Mouse (Mus musculus) MEL (cell line): ENCODE results near the gene Cd59a. TPM values are rescaled to one million over a fixed set of nuclear protein-coding genes. Genes with fewer than 3 reads are reported as not detected.
"Not testable (repeated sequence)": the region's sequence is repeated elsewhere in the genome, so short reads cannot be mapped to it uniquely, and the experiment has no call there.

ENCODE experiments used
- DNase-seq: peaks from one replicate; pipeline ENCODE4 v3.0.0; 2011; ENCODE audit warnings: low read depth, low spot score
- H3K27ac ChIP-seq: 2 replicates; pipeline ENCODE4 v1.5.1; 2012; ENCODE audit warnings: low read depth, mild to moderate bottlenecking, control low read depth, low read length, moderate library complexity; ENCODE audit not compliant: control insufficient read depth
- H3K27me3 ChIP-seq, 2 experiments: fragments of 150-350 bp in 1 of 2; sonication (generic) in 1 of 2; 2 replicates each; pipeline ENCODE4 v1.6.1; 2012; ENCODE audit warnings: low read length in 2 of 2, mild to moderate bottlenecking in 2 of 2, improper control_type of control experiment in 1 of 2, moderate library complexity in 1 of 2; ENCODE audit not compliant: insufficient read depth in 2 of 2, control insufficient read depth in 1 of 2
- H3K36me3 ChIP-seq, 2 experiments: 2 replicates each; pipeline ENCODE4 v1.6.1; 2012 to 2014; ENCODE audit warnings: low read length in 2 of 2, improper control_type of control experiment in 1 of 2, inconsistent platforms in 1 of 2, mild to moderate bottlenecking in 1 of 2; ENCODE audit not compliant: insufficient read depth in 2 of 2, control insufficient read depth in 1 of 2
- H3K4me1 ChIP-seq, 2 experiments: fragments of 150-350 bp in 1 of 2; sonication (generic) in 1 of 2; 2 replicates each; pipeline ENCODE4 v1.6.1; 2012; ENCODE audit warnings: low read length in 2 of 2, improper control_type of control experiment in 1 of 2, mild to moderate bottlenecking in 1 of 2; ENCODE audit not compliant: insufficient read depth in 2 of 2, control insufficient read depth in 1 of 2
- H3K4me3 ChIP-seq, 2 experiments: fragments of 150-350 bp in 1 of 2; sonication (generic) in 1 of 2; 2 replicates each; pipeline ENCODE4 v1.5.1; 2012; ENCODE audit warnings: low read depth in 2 of 2, low read length in 2 of 2, mild to moderate bottlenecking in 2 of 2, moderate library complexity in 2 of 2, control low read depth in 1 of 2, improper control_type of control experiment in 1 of 2; ENCODE audit not compliant: control insufficient read depth in 1 of 2, insufficient read depth in 1 of 2
- H3K79me2 ChIP-seq: 2 replicates; pipeline ENCODE4 v1.6.1; 2012; ENCODE audit warnings: mild to moderate bottlenecking, low read length, moderate library complexity; ENCODE audit not compliant: control insufficient read depth, poor library complexity, insufficient read depth
- H3K9ac ChIP-seq: 2 replicates; pipeline ENCODE4 v1.6.1; 2012; ENCODE audit warnings: low read depth, mild to moderate bottlenecking, control low read depth, low read length, moderate library complexity; ENCODE audit not compliant: control insufficient read depth, poor library complexity, severe bottlenecking
- H3K9me3 ChIP-seq: fragments of 150-350 bp; sonication (generic); replicated peaks from 2 replicates; pipeline ENCODE4 v1.6.1; 2012; ENCODE audit warnings: mild to moderate bottlenecking, low read length, improper control_type of control experiment, moderate library complexity; ENCODE audit not compliant: insufficient read depth
- BHLHE40 ChIP-seq: IDR thresholded peaks from 2 replicates; pipeline ENCODE4 v1.6.1; 2012; ENCODE audit warnings: low read depth, mild to moderate bottlenecking, inconsistent platforms, low read length, improper control_type of control experiment, borderline replicate concordance
- CHD1 ChIP-seq: IDR thresholded peaks from 2 replicates; pipeline ENCODE4 v1.6.1; 2012; ENCODE audit warnings: low read depth, mild to moderate bottlenecking, inconsistent platforms, low read length, improper control_type of control experiment
- ELF1 ChIP-seq: IDR thresholded peaks from 2 replicates; pipeline ENCODE4 v1.6.1; 2014; ENCODE audit warnings: low read depth, mild to moderate bottlenecking, inconsistent platforms, low read length, improper control_type of control experiment, moderate library complexity
- EP300 ChIP-seq, 2 experiments: IDR thresholded peaks; 2 replicates each; pipeline ENCODE4 v1.6.1; 2011; ENCODE audit warnings: improper control_type of control experiment in 2 of 2, low read length in 2 of 2, low read depth in 1 of 2, mild to moderate bottlenecking in 1 of 2
- ETS1 ChIP-seq: IDR thresholded peaks from 2 replicates; pipeline ENCODE4 v1.6.1; 2012; ENCODE audit warnings: low read depth, mild to moderate bottlenecking, inconsistent platforms, low read length, improper control_type of control experiment, moderate library complexity
- GATA1 ChIP-seq: IDR thresholded peaks from 2 replicates; pipeline ENCODE4 v1.6.1; 2011; ENCODE audit warnings: low read depth, low read length, improper control_type of control experiment
- HCFC1 ChIP-seq: IDR thresholded peaks from 2 replicates; pipeline ENCODE4 v1.6.1; 2012; ENCODE audit warnings: low read depth, mild to moderate bottlenecking, inconsistent platforms, low read length, improper control_type of control experiment, moderate library complexity
- JUND ChIP-seq: IDR thresholded peaks from 2 replicates; pipeline ENCODE4 v1.6.1; 2011; ENCODE audit warnings: low read depth, mild to moderate bottlenecking, improper control_type of control experiment, low read length
- MEF2A ChIP-seq: IDR thresholded peaks from 2 replicates; pipeline ENCODE4 v1.6.1; 2014; ENCODE audit warnings: low read depth, mild to moderate bottlenecking, inconsistent platforms, low read length, improper control_type of control experiment; ENCODE audit not compliant: poor library complexity, insufficient replicate concordance, severe bottlenecking; ENCODE audit errors: extremely low read depth
- MXI1 ChIP-seq: IDR thresholded peaks from 2 replicates; pipeline ENCODE4 v1.6.1; 2011; ENCODE audit warnings: mild to moderate bottlenecking, low read depth, low read length, improper control_type of control experiment
- MYB ChIP-seq: IDR thresholded peaks from 2 replicates; pipeline ENCODE4 v1.6.1; 2011; ENCODE audit warnings: mild to moderate bottlenecking, low read depth, low read length, improper control_type of control experiment
- POLR2A ChIP-seq, 2 experiments: IDR thresholded peaks; 2 replicates each; pipeline ENCODE4 v1.6.1; 2011 to 2012; ENCODE audit warnings: low read length in 2 of 2, mild to moderate bottlenecking in 2 of 2, control low read depth in 1 of 2, improper control_type of control experiment in 1 of 2, low read depth in 1 of 2, moderate library complexity in 1 of 2; ENCODE audit not compliant: control insufficient read depth in 1 of 2, insufficient read depth in 1 of 2, poor library complexity in 1 of 2
- POLR2AphosphoS2 ChIP-seq: IDR thresholded peaks from 2 replicates; pipeline ENCODE4 v1.6.1; 2011; ENCODE audit warnings: low read length, improper control_type of control experiment
- RAD21 ChIP-seq: IDR thresholded peaks from 2 replicates; pipeline ENCODE4 v1.6.1; 2011; ENCODE audit warnings: mild to moderate bottlenecking, low read depth, low read length, improper control_type of control experiment
- RCOR1 ChIP-seq: IDR thresholded peaks from 2 replicates; pipeline ENCODE4 v1.6.1; 2012; ENCODE audit warnings: low read depth, mild to moderate bottlenecking, inconsistent platforms, low read length, improper control_type of control experiment
- SIN3A ChIP-seq: IDR thresholded peaks from 2 replicates; pipeline ENCODE4 v1.6.1; 2012; ENCODE audit warnings: low read length, improper control_type of control experiment, inconsistent platforms
- SMC3 ChIP-seq: IDR thresholded peaks from 2 replicates; pipeline ENCODE4 v1.6.1; 2011; ENCODE audit warnings: low read depth, low read length, improper control_type of control experiment
- TBP ChIP-seq: IDR thresholded peaks from 2 replicates; pipeline ENCODE4 v1.8.0; 2011; ENCODE audit warnings: low read depth, low read length, improper control_type of control experiment
- TCF12 ChIP-seq: IDR thresholded peaks from 2 replicates; pipeline ENCODE4 v1.6.1; 2014; ENCODE audit warnings: low read depth, mild to moderate bottlenecking, inconsistent platforms, low read length, improper control_type of control experiment, moderate library complexity
- UBTF ChIP-seq: IDR thresholded peaks from 2 replicates; pipeline ENCODE4 v1.6.1; 2012; ENCODE audit warnings: low read depth, mild to moderate bottlenecking, inconsistent platforms, low read length, improper control_type of control experiment, moderate library complexity, borderline replicate concordance; ENCODE audit not compliant: insufficient read depth
- USF2 ChIP-seq, 2 experiments: IDR thresholded peaks; 2 replicates each; pipeline ENCODE4 v1.6.1; 2011 to 2012; ENCODE audit warnings: improper control_type of control experiment in 2 of 2, low read length in 2 of 2, borderline replicate concordance in 1 of 2, inconsistent platforms in 1 of 2, low read depth in 1 of 2, mild to moderate bottlenecking in 1 of 2; ENCODE audit not compliant: insufficient read depth in 1 of 2
- ZC3H11A ChIP-seq: IDR thresholded peaks from 2 replicates; pipeline ENCODE4 v1.6.1; 2012; ENCODE audit warnings: low read depth, mild to moderate bottlenecking, inconsistent platforms, low read length, improper control_type of control experiment
- ZKSCAN1 ChIP-seq: IDR thresholded peaks from 2 replicates; pipeline ENCODE4 v1.6.1; 2012; ENCODE audit warnings: low read depth, mild to moderate bottlenecking, inconsistent platforms, low read length, improper control_type of control experiment, moderate library complexity
- ZMIZ1 ChIP-seq: IDR thresholded peaks from 2 replicates; pipeline ENCODE4 v1.6.1; 2012; ENCODE audit warnings: low read depth, mild to moderate bottlenecking, inconsistent platforms, low read length, improper control_type of control experiment, moderate library complexity
- ZNF384 ChIP-seq: IDR thresholded peaks from 2 replicates; pipeline ENCODE4 v1.6.1; 2012; ENCODE audit warnings: low read depth, mild to moderate bottlenecking, inconsistent platforms, low read length, improper control_type of control experiment
- polyA plus RNA-seq, 2 experiments: library from polyadenylated mRNA; stranded (reverse) in 1 of 2; unstranded in 1 of 2; fragments of >175 nt in 1 of 2; fragments of >200 nt in 1 of 2; gene quantifications; 2 replicates each; pipeline versions ENCODE4 v1.2.1 to v1.2.4; 2012; ENCODE audit warnings: low replicate concordance in 2 of 2, low read depth in 1 of 2; ENCODE audit not compliant: insufficient read length in 2 of 2, insufficient read depth in 1 of 2, missing spikeins in 1 of 2
- total RNA-seq: library from RNA; depleted of rRNA; stranded (reverse); fragments of 300-350 nt; gene quantifications from 2 replicates; pipeline ENCODE4 v1.2.3, GENCODE M21; 2012

The Cd59a gene
- total and polyA plus RNA-seq, 3 experiments, result 0.08 to 0.96 TPM; not detected in 1

GRCm38 (mm10) chr2:104114898-104115297 lies 19.3 kb downstream of the Cd59a start:
- Histone ChIP-seq H3K79me2 (no peaks in the 10 kb centered on the region), H3K4me1 (peaks cover 0 to 5% of the 10 kb centered on the region in 2 experiments; a peak in 2 of 4 replicates), H3K27ac (no peak overlapping the region), H3K4me3 (no peak overlapping the region), H3K9ac (no peak overlapping the region), H3K27me3 (no peaks in the 10 kb centered on the region), H3K36me3 (peaks cover 0 to 5% of the 10 kb centered on the region in 2 experiments; a peak in 2 of 4 replicates)
- no peak for DNase-seq
- TF ChIP-seq POLR2AphosphoS2 (no peak), RCOR1 (no peak), ZNF384 (0 out of 2 replicates have a peak, but pooled peaks have one; percentile 10)
- TF ChIP-seq, all 39 proteins: peak for 1
- H3K9me3 ChIP-seq, result no peaks in the 10 kb centered on the region

- H3K9ac ChIP-seq, H3K4me3 ChIP-seq, H3K79me2 ChIP-seq, DNase-seq, H3K27me3 ChIP-seq, H3K27ac ChIP-seq, H3K9me3 ChIP-seq: not testable (repeated sequence)
- Histone ChIP-seq H3K36me3 (peaks cover 0 to 14% of the 10 kb centered on the region in 2 experiments; a peak in 2 of 4 replicates), H3K4me1 (peaks cover 3 to 11% of the 10 kb centered on the region in 2 experiments)
These were observed 21.6 kb downstream of the Cd59a start for GRCm38 (mm10) chr2:104117173-104117572.

- no peak overlapping the region for H3K4me3 ChIP-seq
These were observed 23.5 kb downstream of the Cd59a start for GRCm38 (mm10) chr2:104119097-104119496.

GRCm38 (mm10) chr2:104120312-104120711 lies 24.7 kb downstream of the Cd59a start:
- no peak for DNase-seq
- no peak overlapping the region for H3K27ac ChIP-seq
- H3K4me1 ChIP-seq, result peaks cover 12 to 19% of the 10 kb centered on the region in 2 experiments
- no peak for TF ChIP-seq BHLHE40
- TF ChIP-seq TCF12, result no peak
- TF ChIP-seq CHD1, result no peak
- no peak for TF ChIP-seq EP300 (IDR thresholded peaks at IDR 0.05; ENCODE audit: low read depth in 1 of 2, low read length in 2 of 2)
- TF ChIP-seq TBP, result no peak
- TF ChIP-seq ELF1, result no peak
- no peak for TF ChIP-seq ZC3H11A
- no peak for TF ChIP-seq SIN3A
- TF ChIP-seq RAD21, result no peak
- TF ChIP-seq JUND, result no peak
- TF ChIP-seq ZMIZ1, result no peak
- TF ChIP-seq MYB, result no peak
- TF ChIP-seq ETS1, result no peak
- no peak for TF ChIP-seq HCFC1

More at GRCm38 (mm10) chr2:104119097-104119496, 23.5 kb downstream of the Cd59a start:
- H3K9ac ChIP-seq, result no peak overlapping the region
- TF ChIP-seq MXI1 (no peak), USF2 (IDR thresholded peaks at IDR 0.05; ENCODE audit: borderline replicate concordance in 1 of 2, insufficient read depth in 1 of 2, low read depth in 1 of 2, low read length in 2 of 2) (no peak), UBTF (no peak), MEF2A (no peak), HCFC1 (no peak), ZKSCAN1 (no peak), TBP (no peak), POLR2A (IDR thresholded peaks at IDR 0.05; ENCODE audit: control insufficient read depth in 1 of 2, insufficient read depth in 1 of 2, low read depth in 1 of 2, low read length in 2 of 2, poor library complexity in 1 of 2) (no peak), SMC3 (no peak), GATA1 (no peak)
- TF ChIP-seq, all 39 proteins: peak for 0
- H3K79me2 ChIP-seq, result no peaks in the 10 kb centered on the region
- peaks cover 12 to 19% of the 10 kb centered on the region in 2 experiments for H3K4me1 ChIP-seq
- peaks cover 0 to 23% of the 10 kb centered on the region in 2 experiments; a peak in 2 of 4 replicates for H3K36me3 ChIP-seq
- no peak for DNase-seq
- H3K9me3 ChIP-seq, result no peaks in the 10 kb centered on the region
- no peak overlapping the region for H3K27ac ChIP-seq
- H3K27me3 ChIP-seq, result peaks cover 0 to 6% of the 10 kb centered on the region in 2 experiments; a peak in 3 of 4 replicates

More at GRCm38 (mm10) chr2:104120312-104120711, 24.7 kb downstream of the Cd59a start:
- Histone ChIP-seq H3K27me3 (peaks cover 4 to 17% of the 10 kb centered on the region in 2 experiments), H3K36me3 (peaks cover 0 to 23% of the 10 kb centered on the region in 2 experiments; a peak in 2 of 4 replicates), H3K9ac (no peak overlapping the region), H3K79me2 (no peaks in the 10 kb centered on the region), H3K9me3 (no peaks in the 10 kb centered on the region), H3K4me3 (no peak overlapping the region)
